Mouse (Mus musculus) 3134 (cell line): ENCODE results near the gene Trpm5.

Source experiments
- DNase-seq: peaks from one replicate; pipeline ENCODE4 v3.0.0-alpha.2; 2011; ENCODE audit warnings: low spot score; ENCODE audit not compliant: insufficient read length; ENCODE audit errors: extremely low read depth

Trpm5 gene

GRCm38 (mm10) chr7:143044049-143044825 lies 50.2 kb downstream of the Trpm5 start:
- DNase-seq, result peak; percentile 56

- no peak for DNase-seq
These were observed 51.5 kb downstream of the Trpm5 start for GRCm38 (mm10) chr7:143042897-143043300.

GRCm38 (mm10) chr7:143042089-143042488 lies 52.4 kb downstream of the Trpm5 start:
- DNase-seq, result no peak

- DNase-seq, result no peak
These were observed 53.2 kb downstream of the Trpm5 start for GRCm38 (mm10) chr7:143041138-143041822.

DNA sequence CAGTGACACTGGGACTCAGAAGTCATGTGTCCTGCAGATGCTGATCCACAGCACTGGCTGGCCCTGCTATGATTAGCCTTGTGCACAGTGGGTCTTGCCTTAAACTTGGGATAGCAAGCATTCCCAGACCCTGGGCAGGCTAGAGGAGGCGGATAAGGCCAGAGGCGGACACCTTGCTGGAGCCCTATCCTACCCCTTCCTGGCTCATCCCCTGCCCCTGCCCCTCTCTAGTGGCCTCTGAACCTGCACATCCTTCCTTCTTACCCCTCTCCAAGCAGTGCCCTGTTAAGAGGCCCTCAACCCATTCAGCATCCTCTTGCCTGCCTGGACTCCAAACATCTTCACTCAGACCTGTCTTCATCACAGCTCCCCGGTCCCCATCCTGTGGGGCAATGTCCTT lies 53.9 kb downstream of the Trpm5 start:
- no peak for DNase-seq

DNA sequence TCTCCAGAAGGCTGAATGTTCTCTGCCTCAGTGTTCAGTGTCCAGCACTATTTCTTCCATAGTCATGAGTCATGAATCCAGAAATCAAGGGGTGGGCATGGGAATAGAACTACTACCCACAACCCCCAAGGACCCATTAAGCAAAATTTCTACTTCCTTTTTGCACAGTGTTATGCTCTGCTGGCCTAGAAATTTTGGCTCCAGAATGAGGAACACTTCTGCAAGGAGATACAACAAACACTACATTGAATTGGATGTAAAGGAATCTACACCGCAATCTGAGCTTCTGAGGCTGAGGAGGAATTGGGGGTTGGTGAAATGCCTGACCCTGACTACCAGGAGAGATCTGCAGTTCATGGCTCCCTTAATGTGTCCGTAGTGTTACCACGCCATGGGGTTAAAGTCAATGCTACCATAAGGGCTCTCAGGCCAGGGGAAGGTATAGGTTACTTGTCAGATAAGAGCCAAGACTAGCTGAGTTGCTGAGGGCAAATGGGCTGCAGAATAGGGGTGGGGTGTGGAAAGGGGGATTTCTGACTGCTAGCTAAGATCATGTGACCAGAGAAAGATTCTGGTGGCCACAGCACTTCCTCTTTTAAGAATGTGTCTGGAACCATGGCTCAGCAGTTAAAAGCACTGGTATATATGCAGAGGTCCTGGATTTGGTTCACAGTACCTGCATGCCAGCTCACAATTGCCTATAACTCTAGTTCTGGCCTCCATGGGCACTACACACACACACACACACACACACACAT lies 56.1 kb downstream of the Trpm5 start:
- no peak for DNase-seq

GRCm38 (mm10) chr7:143037306-143037705 lies 57.1 kb downstream of the Trpm5 start:
- no peak for DNase-seq

DNA sequence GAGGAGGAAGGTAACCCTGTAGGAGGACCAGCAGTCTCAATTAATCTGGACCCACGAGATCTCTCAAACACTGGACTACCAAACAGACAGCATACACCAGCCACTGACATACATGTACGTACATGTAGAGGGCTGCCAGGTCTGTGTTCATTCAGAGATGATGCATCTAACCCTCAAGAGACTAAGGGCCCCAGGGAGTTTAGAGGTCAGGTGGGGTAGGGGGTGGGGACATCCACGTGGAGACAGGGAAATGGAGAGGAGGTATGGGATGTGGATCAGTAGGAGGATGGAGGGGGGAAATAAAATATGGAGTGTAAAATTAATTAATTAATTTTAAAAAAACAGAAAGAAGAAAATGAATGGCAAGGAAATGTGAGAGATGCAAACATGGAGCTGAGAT lies 57.7 kb downstream of the Trpm5 start:
- no peak for DNase-seq

- no peak for DNase-seq
These were observed 59.7 kb downstream of the Trpm5 start for GRCm38 (mm10) chr7:143034519-143035450.

GRCm38 (mm10) chr7:143034112-143034511 lies 60.3 kb downstream of the Trpm5 start:
- no peak for DNase-seq

DNA sequence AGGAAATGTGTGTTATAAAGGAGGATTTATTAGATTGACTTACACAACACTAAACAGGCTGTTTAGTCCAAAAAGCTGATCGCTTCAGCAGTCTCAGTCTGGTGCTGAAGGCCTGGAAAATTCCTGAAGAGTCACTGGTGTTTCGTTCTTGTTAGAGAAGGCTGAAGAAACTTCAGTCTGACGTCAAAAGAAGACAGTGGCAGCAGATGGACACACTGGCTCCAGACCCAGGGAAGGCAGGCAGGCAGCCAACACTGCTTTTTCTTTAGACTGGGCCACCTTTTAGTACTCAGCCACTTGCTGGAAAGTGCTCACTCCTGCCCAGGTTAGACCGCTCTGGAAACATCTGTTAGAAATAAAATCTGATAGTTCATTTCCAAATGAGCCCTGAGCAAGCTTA lies 60.9 kb downstream of the Trpm5 start:
- DNase-seq, result no peak

DNA sequence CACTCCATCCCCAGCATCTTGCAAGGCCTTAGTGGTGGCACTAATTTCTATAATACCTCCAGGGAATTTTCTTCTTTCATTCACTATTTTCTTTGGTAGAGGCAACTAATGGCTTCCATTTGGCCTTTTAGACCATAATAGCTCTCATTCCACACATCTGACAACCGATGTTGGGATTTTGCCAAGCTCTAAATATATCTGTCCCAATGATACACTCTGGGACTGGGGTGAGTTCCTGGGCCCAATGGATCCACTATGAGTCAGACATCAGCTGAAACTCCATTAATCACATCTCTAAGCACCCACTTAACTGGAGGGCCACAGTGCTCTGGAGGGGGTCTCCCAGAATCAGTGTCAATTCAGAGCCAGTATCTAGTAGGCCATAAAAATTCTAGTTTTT lies 62.6 kb downstream of the Trpm5 start:
- DNase-seq, result no peak

DNA sequence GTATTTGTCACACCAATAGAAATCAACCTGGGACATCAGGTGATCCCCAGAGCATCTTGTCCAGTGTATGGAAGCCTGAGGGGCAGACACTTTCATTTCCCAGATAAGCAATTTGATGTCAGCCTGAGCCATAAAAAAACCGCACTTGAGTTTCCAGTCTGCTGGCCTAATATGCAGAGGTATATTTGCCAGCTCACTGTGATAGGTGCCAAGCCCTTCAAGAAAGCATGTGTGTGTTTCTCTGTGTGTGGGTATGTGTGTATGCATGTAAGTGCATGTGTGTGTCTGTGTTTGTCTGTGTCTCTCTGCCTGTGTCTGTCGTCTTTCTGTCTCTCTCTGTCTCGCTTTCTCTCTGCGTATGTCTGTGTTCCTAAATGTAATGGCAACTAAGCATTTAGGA lies 67.2 kb downstream of the Trpm5 start:
- no peak for DNase-seq

DNA sequence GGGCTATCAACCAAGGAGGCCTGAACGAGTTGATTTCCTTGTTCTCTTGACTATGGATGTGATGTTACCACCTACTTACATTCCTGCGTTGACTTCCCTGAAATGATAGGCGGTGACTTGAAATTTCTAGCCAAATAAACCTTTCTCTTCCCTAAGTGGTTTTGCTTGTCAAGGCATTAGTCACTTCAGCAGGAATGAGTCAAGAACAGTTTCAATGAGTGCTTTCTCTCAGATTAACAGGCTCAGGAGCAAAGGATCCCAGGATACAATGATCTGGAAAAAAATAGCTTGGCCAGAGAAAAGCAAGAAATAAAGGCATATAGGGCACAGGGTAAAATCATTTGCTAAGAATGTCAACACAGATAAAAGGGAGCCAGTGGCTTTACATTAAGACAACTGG lies 68.9 kb downstream of the Trpm5 start:
- DNase-seq, result peak; percentile 52

DNA sequence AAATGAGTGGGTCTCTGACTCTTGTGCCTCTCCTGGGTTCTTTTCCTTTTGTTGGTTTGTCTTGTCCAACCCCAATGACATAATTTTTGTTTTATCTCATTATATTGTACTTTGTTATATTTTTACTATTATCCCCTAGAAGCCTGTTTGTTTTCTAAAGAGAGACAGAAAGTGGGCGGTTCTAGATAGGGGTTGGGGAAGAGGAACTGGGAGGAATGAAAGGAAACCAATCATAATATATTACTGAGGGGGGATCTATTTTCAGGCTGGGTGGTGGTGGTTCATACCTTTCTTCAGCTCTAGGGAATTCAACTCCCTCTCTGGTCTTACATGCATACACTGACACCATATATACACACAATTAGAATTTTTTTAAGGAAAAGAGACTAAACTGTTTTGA lies 70.1 kb downstream of the Trpm5 start:
- no peak for DNase-seq

DNA sequence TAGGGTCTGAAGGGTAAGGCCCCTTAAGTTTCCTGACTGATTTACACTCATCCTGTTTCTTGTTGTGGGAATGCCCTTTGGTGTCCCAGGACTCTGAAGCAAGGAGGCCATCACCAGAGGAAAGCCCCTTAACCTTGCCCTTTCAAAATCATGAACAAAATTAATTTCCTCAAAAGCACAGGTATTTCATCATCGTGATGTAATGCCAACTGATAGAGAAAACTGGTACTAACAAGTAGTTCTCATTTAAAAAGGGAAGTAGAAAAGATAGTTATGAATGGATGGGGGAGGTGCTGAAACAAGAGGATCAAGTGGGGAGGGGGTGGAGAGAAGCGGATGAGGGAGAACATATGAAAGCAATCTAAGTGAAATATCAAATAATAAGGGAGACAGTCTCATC lies 70.9 kb downstream of the Trpm5 start:
- no peak for DNase-seq

- DNase-seq, result no peak
These were observed 72.9 kb downstream of the Trpm5 start for GRCm38 (mm10) chr7:143021356-143022164.

GRCm38 (mm10) chr7:143020764-143021163 lies 73.7 kb downstream of the Trpm5 start:
- DNase-seq, result no peak

DNA sequence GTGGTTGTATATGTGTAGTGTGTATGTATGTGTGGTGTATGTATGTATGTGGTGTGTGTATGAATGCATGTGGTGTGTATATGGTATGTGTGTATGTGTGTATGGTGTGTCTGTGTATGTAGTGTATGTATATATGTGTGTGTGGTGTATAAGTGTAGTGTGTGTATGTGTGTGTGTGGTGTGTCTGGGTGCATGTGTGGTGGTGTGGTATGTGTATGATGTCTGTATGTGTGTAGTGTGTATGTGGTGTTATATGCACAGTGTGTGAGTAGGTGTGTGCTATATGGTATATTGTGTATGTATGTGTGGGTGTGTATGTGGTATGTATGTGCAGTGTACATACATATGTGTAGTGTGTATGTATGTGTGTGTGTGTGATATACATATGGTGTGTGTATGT lies 74.4 kb downstream of the Trpm5 start:
- no peak for DNase-seq
